Mouse (Mus musculus) thymus, adult 2 months (tissue): ENCODE results near the gene Xpr1.

Experiments
- CTCF ChIP-seq: fragments of 200-500 bp; IDR thresholded peaks from 2 replicates; pipeline ENCODE4 v1.5.1; 2012; ENCODE audit warnings: mild to moderate bottlenecking, control low read depth, low read length, moderate library complexity, borderline replicate concordance; ENCODE audit not compliant: control insufficient read depth, poor library complexity, insufficient read depth; ENCODE audit errors: extremely low read depth
- POLR2A ChIP-seq: fragments of 200-500 bp; IDR thresholded peaks from 2 replicates; pipeline ENCODE4 v1.6.1; 2012; ENCODE audit warnings: mild to moderate bottlenecking, low read length, control low read depth, moderate library complexity; ENCODE audit not compliant: control insufficient read depth, poor library complexity, insufficient read depth; ENCODE audit errors: extremely low read depth

DNA sequence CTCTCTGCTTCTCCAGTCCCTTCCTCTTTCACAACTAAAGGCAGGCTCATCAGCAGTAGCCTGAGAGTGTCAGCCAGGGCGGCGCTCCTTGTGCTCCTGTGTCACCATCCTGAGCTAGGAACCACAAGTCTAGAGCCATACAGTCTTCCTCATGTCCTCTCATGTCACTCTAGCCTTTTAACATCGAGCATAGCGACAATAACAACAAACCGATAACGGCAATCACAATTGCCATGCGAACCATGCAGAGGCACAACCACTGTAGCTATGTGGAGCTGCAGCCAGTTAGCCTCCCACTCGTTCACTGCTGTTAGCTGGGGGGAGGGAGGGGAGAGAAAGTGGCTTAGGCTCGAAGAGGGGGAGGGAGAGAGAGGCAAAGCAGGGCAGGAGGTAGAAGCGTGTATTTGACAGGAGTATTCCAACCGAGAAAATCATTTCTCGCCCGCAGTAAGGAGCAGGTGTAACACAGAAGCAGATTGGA lies 25.3 kb upstream of the Xpr1 start:
- TF ChIP-seq POLR2A = no peak
- TF ChIP-seq CTCF = no peak
